Mouse (Mus musculus): ENCODE measurements around the gene Uggt1. TPM values are rescaled to one million over a fixed set of nuclear protein-coding genes. Genes with fewer than 3 reads are reported as not detected.
A peak's percentile ranks its signal among the peaks of the same experiment; 100 is the strongest.

Uggt1 gene
- total RNA-seq, 2 experiments from 2014 or later: 21.9 to 27.5 TPM

DNA sequence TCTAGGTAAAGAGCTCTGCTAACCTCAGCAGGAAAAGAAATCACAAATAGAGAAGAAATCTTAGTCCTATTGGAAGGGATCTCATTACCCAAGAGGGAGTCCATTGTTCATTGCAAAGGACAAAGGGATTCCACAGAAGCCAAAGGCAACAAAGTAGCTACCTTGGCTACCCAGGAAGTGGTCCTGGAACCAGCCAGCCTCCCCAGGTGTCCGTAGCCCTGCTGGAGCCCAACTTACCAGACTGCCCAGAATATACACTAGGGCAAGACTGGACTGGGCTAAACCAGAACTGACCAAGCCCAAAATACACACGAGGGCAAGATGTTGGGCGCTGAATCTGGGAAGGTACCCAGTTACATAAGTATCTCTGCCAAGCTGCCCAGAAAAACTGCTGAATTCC is 129.7 kb downstream of the Uggt1 start:
- DNase-seq: no peak

- no peak for DNase-seq
These were observed 130.8 kb downstream of the Uggt1 start for GRCm38 (mm10) chr1:36113670-36114069.

DNA sequence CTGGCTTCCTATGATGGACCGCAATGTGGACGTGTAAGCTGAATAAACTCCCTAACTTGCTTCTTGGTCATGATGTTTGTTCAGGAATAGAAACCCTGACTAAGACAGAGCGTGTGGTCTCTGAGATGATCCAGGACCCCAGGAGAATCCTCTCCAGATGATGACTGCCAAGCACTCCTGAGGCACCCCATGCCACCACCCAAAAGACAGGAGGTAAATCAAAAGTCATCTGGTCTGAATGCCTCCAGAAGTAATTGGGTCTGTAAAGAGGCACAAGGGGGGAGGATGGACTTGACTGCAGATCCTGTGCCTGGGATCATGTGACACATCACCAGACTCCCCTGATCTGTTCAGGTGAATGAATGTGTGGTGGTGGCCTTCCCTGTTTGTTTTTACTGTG is 131.9 kb downstream of the Uggt1 start:
- DNase-seq: no peak

DNA sequence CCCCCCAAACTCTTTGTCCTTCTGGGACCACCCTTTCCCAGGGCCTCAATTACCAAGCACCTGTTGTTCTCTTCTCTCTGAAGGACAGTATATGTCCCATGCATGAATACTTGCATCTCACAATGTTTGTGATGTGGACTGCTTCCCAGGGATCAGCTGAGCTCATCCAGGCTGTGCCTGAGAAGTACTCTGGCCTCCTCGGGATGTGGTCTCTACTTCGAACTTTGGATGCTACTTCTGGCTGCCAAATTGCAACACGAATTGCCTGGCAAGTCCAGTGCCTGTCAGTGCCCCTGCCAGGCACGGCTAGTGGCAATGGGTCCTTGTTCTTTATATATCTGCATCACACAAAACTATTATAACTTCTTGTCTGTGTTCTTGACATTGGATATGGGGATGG is 134.5 kb downstream of the Uggt1 start:
- DNase-seq: no peak

DNA sequence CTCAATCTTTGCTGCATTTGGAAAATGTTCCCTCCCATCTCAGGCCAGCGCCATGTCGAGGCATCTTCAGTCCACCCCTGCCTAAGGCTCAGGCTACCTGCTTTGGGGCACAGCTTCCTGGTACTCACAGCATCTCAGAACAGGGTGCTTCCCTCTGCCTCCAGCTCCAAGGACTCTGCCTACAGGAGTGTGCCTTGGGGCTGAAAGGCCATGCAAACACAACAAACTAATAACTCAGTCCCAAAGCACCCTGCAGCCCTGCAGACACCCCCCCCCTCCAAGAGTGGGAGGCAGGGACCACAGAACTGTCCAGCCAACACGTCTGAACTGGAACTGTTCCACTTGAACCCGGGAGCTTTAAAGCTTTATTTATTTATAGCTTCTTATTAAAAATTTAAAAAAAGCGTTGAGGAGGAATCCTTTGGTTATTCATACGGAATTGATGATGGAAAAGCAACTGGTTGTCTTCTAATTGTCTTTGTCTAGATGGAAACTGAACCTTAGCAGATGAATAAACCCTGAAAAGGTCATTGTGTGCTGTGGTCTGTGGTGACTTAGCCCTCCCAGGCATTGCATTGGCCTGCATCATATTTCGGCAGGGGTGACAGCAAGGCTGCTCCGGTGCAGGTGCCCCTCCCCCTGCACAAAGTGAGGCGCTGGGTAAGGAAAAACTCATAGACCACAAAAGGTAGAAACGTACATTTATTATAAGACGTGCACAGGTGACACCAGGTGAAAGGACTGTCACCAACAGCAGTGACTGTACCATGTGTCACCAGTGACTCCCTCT is 138.4 kb downstream of the Uggt1 start:
- DNase-seq: no peak

DNA sequence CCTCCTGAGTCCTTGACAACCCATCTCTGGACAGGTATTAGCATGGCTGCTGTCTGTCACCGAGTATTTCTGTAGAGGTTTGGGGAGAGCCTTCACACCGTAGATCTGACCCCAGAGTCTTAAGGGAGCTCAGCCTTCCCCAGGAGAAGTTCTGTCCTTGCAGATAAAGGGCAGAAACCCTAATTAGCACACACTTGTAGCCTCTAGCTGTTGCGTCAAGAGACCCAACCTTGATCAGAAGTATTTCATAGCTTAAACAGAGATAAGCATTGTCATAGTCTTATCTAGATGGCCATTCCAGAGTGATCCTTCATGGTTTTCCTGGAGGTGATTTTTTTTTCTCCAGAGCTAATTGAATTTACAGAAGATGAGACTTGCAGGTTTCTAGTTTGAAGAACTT is 144.1 kb downstream of the Uggt1 start:
- DNase-seq: no peak

DNA sequence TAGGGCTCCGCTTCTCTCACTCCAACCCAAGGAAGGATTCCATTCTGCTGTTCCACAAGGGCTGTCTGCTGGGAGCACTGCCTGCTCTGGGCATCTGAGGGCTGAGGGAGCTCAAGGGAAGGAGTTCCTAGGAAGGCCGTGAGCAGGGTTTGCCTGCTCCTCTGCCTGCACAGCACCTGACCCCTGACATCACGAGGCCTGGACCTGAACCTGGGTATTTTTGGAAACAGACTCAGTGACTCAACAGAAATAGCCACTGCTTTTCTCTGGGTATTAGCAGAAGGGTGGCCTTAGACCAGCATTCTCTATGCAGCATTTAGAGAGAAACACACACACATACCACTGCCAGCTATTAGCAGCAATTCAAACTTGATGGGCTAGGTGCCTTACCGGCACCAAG is 146.1 kb downstream of the Uggt1 start:
- no peak for DNase-seq

DNA sequence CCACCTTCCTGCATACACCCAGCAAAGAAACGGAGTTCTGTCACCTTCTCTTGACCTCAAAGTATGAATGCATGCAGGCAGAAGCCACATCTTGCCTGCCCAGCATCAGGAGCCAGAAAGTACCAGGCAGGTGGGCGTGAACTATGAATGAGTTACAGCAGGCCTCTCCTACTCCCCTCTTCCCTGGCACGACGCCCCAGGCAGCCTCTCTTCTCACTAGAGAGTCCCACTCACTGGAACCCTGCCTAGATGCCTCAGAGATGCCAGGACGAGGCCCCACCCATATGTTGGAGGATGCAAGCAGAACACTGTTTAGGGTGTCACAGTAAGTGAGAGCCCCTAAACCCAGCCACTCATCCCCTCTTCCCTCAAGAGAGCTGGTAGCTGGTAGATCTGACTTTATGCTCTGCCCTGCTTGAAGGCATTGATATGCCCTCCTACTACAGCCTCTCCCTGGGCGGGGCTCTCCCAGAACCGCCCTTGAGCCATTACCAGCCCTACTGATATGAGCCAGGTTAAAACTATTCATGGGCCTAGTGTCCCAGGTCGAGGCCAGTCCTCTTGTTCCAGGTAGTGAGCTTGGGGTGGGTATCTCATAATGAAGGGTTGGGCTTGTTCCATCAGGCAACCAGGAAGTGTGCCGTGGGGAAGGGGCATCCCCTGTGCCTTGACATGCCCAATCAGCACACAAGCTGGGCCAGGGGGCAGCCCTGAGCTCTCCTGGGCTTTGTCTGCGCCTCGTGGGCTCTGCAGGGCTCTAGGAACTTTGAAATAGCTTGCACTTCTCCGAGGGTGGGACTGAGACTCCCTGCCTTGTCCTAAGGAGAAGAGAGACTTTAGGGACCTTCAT is 148.9 kb downstream of the Uggt1 start:
- peak; percentile 46 for DNase-seq

DNA sequence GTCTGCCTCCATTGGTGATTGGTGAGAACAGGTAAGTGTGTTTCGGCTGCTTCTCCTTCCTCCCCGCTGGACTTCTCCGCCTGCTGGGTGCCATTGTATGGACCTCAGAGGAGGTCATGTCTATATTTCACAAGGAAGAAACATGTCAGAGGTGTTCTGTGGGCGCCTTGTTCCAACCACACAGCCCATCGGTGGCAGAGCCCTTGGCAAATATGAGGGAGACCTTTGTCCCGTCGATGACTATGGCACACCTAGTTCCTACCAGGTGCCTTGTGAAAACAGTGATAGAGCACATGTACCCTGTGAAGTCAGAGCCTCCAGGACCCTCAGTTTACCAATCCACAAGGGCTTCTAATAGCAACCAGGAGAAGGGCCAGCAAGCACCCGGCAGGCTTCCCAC is 150.8 kb downstream of the Uggt1 start:
- DNase-seq: no peak

- DNase-seq: no peak
These were observed 153.3 kb downstream of the Uggt1 start for GRCm38 (mm10) chr1:36091246-36091645.

GRCm38 (mm10) chr1:36090722-36091110 is 153.8 kb downstream of the Uggt1 start:
- no peak for DNase-seq

Small RNA genes within 50 kb of the gene (microRNA-seq; reads per million reads assigned to microRNA genes)
- gene Mir6897: 0 to 0.50 reads per million in 2 experiments

Other genes starting within 250 kb of the Uggt1 start
- gene Hs6st1, start 176.3 kb downstream of the Uggt1 start, total RNA-seq (2021): 10 to 100 TPM; 26.2 to 28.3 TPM
- gene Neurl3, start 30.0 kb upstream of the Uggt1 start, total RNA-seq (2021): 1 to 10 TPM; 1.9 to 2.5 TPM
- gene Arid5a, start 63.0 kb upstream of the Uggt1 start, total RNA-seq (2021): 10 to 100 TPM; 15.5 to 16.4 TPM
- 10 to 100 TPM; 28.4 to 36.9 TPM for gene Kansl3, start 124.5 kb upstream of the Uggt1 start, total RNA-seq (2021)
- not detected for gene Fer1l5, start 127.6 kb upstream of the Uggt1 start, total RNA-seq (2021)
- 10 to 100 TPM; 17.7 to 20.3 TPM for gene Lman2l, start 200.6 kb upstream of the Uggt1 start, total RNA-seq (2021)
- 1 to 10 TPM; 4.3 to 5.7 TPM for gene Cnnm4, start 226.9 kb upstream of the Uggt1 start, total RNA-seq (2021)

Data from gastrocnemius, postnatal 10 days (tissue).